Mouse (Mus musculus): ENCODE data around the gene Panx2. TPM values are rescaled to one million over a fixed set of nuclear protein-coding genes. Genes with fewer than 3 reads are reported as not detected.

Panx2 gene
- polyA plus RNA-seq, 1 experiment = 91.8 TPM

GRCm38 (mm10) chr15:89074613-89075477, 15.3 kb downstream of the Panx2 start, which contains the start of gene Trabd:
Trabd (plus strand) TSS chr15:89075124.
- no peak for DNase-seq (ENCODE audit: extremely low spot score in 1 of 2, low spot score in 1 of 2)

DNA sequence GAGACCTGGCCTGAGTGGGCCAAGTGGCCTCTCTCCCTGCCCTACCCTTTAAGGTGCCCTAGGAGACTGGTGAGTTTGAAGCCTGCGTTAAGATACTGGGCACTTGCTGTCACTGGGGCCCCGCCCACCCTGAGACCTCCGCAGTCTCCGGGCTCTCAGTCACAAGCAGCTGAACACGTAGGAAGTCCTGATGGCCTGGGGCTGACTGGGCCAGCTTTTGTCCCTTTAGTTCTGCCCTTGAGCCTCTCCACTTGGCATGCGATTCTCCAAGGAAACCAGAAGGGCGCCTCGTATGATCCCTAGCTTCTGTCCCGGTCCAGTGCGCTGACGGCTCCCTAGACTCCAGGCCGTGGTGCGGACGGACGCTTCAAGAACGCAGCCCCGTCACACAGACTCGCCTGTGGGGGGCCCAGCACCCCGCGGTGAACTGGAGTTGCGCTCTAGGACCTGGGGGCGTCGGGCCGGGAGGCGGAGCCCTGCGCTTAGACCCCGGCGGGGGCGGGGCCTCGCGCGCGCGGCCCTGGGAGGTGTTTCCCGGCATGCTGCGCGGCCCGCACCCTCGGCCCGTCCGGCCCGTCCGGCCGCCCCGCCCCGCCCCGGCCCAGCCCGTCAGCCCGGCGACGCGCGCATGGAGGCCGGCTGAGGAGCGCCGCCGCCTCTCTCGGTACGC, 16.1 kb downstream of the Panx2 start:
- peak; percentile 49 to 82 for DNase-seq (ENCODE audit: extremely low spot score in 1 of 2, low spot score in 1 of 2)

DNA sequence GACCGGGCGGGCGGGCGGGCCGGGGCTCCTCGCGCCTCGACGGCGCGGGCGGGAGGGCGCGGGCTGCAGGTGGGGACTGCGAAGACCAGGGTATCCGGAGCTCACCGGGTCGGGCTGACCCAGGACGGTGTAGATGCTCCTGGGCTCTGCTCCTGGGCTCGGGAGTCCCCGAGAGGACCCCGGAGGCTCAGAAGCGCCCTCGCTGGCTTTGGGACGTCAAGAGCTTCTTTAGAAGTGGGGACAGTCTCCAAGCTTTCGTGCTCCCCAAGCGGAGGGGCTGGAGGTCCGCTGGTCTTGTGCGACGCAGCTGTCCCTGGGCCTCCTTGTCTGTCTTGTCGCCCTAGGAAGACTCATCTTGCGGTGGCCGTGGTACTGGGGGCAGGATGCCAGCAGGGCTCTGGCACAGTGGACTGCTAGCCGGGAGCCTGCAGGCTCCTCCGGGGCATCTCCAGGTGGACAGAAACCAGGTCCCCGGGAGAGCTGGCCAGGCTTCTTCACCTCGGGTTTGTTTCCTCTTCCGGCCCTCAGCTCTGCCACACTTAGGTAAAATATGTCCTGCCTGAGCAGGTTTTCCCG, 16.7 kb downstream of the Panx2 start:
- DNase-seq (ENCODE audit: extremely low spot score in 1 of 2, low spot score in 1 of 2) = no peak

DNA sequence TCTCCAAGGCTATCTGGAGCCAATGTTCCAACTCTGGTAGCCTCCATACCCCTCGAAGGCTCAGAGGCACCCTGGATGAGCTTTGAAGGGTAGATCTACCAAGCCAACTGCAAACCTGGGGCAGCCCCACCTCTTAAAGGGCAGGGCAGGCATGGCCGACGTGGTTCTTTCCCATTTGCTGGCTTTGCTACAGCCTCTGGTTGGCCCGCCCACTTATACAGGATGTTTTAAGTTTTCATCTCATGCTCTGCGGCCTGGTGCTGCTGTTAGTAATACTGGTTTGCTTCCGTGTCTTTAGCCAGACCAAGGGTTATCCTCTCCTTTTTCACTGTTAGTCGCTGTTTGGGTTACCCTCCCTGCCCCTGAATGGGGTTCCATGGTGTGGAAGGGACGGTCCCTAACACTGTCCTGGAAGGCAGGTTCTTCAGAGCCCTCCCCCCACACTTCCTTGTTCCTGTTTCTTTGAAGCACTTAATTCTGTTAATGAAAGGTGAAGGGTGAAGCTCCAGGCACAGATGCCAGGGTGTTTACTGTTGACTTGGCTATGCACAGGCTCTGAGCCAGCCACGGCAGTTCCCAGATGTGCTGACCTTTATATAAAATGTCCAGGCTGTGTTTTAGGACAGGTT, 18.8 kb downstream of the Panx2 start:
- no peak for DNase-seq (ENCODE audit: extremely low spot score in 1 of 2, low spot score in 1 of 2)

- no peak for DNase-seq (ENCODE audit: extremely low spot score in 1 of 2, low spot score in 1 of 2)
These were observed 24.4 kb downstream of the Panx2 start for GRCm38 (mm10) chr15:89083906-89084305.

GRCm38 (mm10) chr15:89084826-89085225, 25.3 kb downstream of the Panx2 start:
- DNase-seq (ENCODE audit: extremely low spot score in 1 of 2, low spot score in 1 of 2) = no peak

- DNase-seq (ENCODE audit: extremely low spot score in 1 of 2, low spot score in 1 of 2) = peak; percentile 78 to 93
These were observed 29.2 kb downstream of the Panx2 start, which contains the start of gene Selenoo for GRCm38 (mm10) chr15:89088607-89089247. Selenoo (plus strand) TSS chr15:89089084.

DNA sequence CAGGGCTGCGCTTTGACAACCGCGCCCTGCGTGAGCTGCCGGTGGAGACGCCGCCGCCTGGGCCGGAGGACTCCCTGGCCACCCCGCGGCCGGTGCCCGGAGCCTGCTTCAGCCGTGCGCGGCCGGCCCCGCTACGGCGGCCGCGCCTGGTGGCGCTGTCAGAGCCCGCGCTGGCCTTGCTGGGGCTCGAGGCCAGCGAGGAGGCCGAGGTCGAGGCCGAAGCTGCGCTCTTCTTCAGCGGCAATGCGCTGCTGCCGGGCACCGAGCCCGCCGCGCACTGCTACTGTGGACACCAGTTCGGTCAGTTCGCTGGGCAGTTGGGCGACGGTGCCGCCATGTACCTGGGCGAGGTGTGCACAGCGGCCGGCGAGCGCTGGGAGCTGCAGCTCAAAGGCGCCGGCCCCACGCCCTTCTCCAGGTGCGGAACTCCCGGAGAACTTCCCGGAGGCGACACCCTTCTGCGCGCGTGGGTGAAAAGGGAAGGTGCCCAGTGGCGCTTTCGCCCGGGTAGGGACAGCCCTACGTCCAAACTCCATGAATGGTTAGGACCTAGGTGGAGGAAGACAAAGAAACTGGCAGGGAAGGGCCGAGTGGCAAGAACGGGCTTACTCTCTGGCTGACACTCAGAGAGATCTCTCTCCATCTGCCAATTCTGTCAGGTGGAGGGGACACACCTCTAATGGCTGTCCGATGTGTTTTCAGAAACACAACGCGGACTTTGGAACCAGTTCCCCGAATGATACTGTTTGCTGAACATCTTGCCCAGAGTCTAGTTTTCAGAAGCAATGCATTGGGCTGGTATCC, 29.9 kb downstream of the Panx2 start:
- DNase-seq (ENCODE audit: extremely low spot score in 1 of 2, low spot score in 1 of 2) = no peak

DNA sequence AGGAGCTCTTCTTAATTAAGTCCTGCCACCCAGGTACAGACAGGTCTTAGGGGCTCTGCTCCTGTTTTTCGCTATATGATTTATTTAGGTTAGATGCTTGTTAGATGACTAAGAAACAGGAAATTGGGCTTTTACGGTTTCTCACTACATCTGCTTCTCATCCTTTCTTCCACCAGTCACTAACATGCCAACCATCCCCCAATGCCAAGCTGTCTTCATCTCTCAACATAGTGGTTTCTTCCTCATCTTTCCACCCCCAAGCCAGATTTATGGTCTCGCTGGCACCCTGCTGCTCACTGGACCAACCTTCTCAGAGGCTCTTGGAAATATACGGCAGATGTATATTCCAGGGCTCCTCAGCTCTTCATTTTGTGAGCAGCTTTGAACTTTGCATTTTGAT, 31.1 kb downstream of the Panx2 start:
- peak in 1 of 2 experiments; percentile 61 for DNase-seq (ENCODE audit: extremely low spot score in 1 of 2, low spot score in 1 of 2)

DNA sequence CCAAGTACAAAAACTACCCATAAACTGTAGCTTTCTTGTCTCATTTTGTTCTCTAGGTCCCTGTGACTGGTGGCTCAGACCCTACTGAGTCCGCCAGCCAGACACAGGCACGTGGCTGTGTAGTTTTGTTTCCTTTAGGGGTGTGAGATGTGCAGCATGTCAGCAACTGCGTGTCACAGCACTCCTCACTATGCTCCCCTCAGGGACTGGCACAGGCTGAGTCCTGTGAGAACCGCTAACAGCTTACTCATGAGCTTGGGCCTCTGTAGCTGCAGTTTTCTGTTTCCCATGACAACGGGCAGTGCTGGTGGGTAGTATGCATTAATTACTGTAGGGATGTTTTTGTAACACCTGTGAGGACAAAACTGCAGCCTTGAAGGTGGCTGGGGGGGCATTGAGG, 32.6 kb downstream of the Panx2 start:
- DNase-seq (ENCODE audit: extremely low spot score in 1 of 2, low spot score in 1 of 2) = no peak

- DNase-seq (ENCODE audit: extremely low spot score in 1 of 2, low spot score in 1 of 2) = no peak
These were observed 37.9 kb downstream of the Panx2 start for GRCm38 (mm10) chr15:89097450-89097849.

- DNase-seq (ENCODE audit: extremely low spot score in 1 of 2, low spot score in 1 of 2) = no peak
These were observed 39.1 kb downstream of the Panx2 start for GRCm38 (mm10) chr15:89098616-89099015.

GRCm38 (mm10) chr15:89100823-89101222, 41.3 kb downstream of the Panx2 start:
- no peak for DNase-seq (ENCODE audit: extremely low spot score in 1 of 2, low spot score in 1 of 2)

- no peak for DNase-seq (ENCODE audit: extremely low spot score in 1 of 2, low spot score in 1 of 2)
These were observed 43.1 kb downstream of the Panx2 start for GRCm38 (mm10) chr15:89102646-89103045.

- no peak for DNase-seq (ENCODE audit: extremely low spot score in 1 of 2, low spot score in 1 of 2)
These were observed 44.4 kb downstream of the Panx2 start for GRCm38 (mm10) chr15:89103921-89104320.

GRCm38 (mm10) chr15:89104425-89104824, 44.9 kb downstream of the Panx2 start:
- DNase-seq (ENCODE audit: extremely low spot score in 1 of 2, low spot score in 1 of 2) = peak in 1 of 2 experiments; percentile 74

DNA sequence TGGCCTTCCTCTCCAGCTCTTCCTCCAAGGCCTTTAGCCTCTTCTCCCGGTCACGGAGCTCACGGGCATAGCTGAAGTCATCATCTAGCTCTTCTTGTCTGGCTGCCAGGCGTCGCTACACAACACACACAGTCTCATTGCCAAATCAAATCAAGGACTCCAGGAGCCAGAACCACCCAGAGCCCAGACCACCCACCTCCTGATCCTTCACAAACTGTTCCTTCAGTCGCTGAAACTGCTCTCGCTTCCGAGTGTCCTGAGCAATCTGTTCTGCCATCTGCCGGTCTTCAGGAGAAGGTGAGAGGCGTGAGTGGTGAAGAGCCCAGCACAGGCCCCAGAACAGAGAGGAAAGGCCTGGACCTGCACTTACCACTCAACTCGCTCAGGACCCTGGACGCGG, 46.5 kb downstream of the Panx2 start:
- peak in 1 of 2 experiments; percentile 61 for DNase-seq (ENCODE audit: extremely low spot score in 1 of 2, low spot score in 1 of 2)

GRCm38 (mm10) chr15:89106976-89107375, 47.4 kb downstream of the Panx2 start:
- DNase-seq (ENCODE audit: extremely low spot score in 1 of 2, low spot score in 1 of 2) = no peak

GRCm38 (mm10) chr15:89110147-89110546, 50.6 kb downstream of the Panx2 start:
- no peak for DNase-seq (ENCODE audit: extremely low spot score in 1 of 2, low spot score in 1 of 2)

DNA sequence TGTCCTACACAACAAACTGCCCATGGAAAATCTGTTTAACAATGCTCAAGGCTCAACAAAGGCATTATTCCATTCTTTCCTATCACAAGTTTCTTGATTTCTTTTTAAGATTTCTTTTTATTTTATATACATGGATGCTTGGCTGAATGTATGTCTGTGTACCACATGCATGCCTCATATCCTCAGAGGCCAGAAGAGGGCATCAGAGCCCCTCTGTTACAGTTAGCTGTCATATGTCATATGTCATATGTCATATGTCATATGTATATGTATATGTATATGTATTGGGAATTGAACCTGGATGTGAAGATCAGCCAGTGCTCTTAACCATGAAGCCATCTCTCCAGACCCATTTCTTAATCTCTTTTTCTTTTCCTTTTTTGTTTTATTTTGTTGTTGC, 58.5 kb downstream of the Panx2 start:
- DNase-seq (ENCODE audit: extremely low spot score in 1 of 2, low spot score in 1 of 2) = no peak

Measured in frontal cortex, adult 2 months (tissue).